Mouse (Mus musculus): ENCODE data around the gene Rnase2a. TPM values are rescaled to one million over a fixed set of nuclear protein-coding genes. Genes with fewer than 3 reads are reported as not detected.
"Not testable (repeated sequence)": the region's sequence is repeated elsewhere in the genome, so short reads cannot be mapped to it uniquely, and the experiment has no call there.

Rnase2a gene
- polyA plus RNA-seq, 1 experiment from 2014 or later = not detected

GRCm38 (mm10) chr14:51229657-51230056 lies 26.3 kb downstream of the Rnase2a start:
- H3K36me3 ChIP-seq (replicated peaks); H3K27me3 ChIP-seq (ENCODE audit: poor library complexity, severe bottlenecking); DNase-seq (ENCODE audit: extremely low spot score, low spot score); H3K9me3 ChIP-seq; H3K27ac ChIP-seq; H3K4me3 ChIP-seq; H3K4me1 ChIP-seq: not testable (repeated sequence)
- 60% methylated on average over 4 of the region's 4 CpGs for WGBS

- not testable (repeated sequence) for H3K36me3 ChIP-seq (replicated peaks); H3K9me3 ChIP-seq; H3K4me1 ChIP-seq; DNase-seq (ENCODE audit: extremely low spot score, low spot score); H3K4me3 ChIP-seq; H3K27me3 ChIP-seq (ENCODE audit: poor library complexity, severe bottlenecking); H3K27ac ChIP-seq
- 85% methylated on average over 3 of the region's 3 CpGs for WGBS
These were observed 35.8 kb downstream of the Rnase2a start for GRCm38 (mm10) chr14:51220075-51220474.

Other genes with a start within 250 kb of the Rnase2a start
- gene Rnase10, start 248.4 kb downstream of the Rnase2a start, polyA plus RNA-seq (2016; fragmentation: Nextera tagmentation; extraction: Ambion mirVana) = not detected in 2 replicates
- gene Rnase9, start 214.2 kb downstream of the Rnase2a start, polyA plus RNA-seq (2016; fragmentation: Nextera tagmentation; extraction: Ambion mirVana) = not detected in 2 replicates
- gene Rnase11, start 205.9 kb downstream of the Rnase2a start, polyA plus RNA-seq (2016; fragmentation: Nextera tagmentation; extraction: Ambion mirVana) = not detected in 2 replicates
- not detected in 2 replicates for gene Rnase12, start 198.5 kb downstream of the Rnase2a start, polyA plus RNA-seq (2016; fragmentation: Nextera tagmentation; extraction: Ambion mirVana)
- not detected in 2 replicates for gene Olfr750, start 181.7 kb downstream of the Rnase2a start, polyA plus RNA-seq (2016; fragmentation: Nextera tagmentation; extraction: Ambion mirVana)
- 6.6 and 6.8 TPM in 2 replicates for gene Rnase4, start 165.0 kb downstream of the Rnase2a start, polyA plus RNA-seq (2016; fragmentation: Nextera tagmentation; extraction: Ambion mirVana)
- 1.7 and 1.9 TPM in 2 replicates for gene Ang, start 165.0 kb downstream of the Rnase2a start, polyA plus RNA-seq (2016; fragmentation: Nextera tagmentation; extraction: Ambion mirVana)
- gene Eddm3b, start 141.7 kb downstream of the Rnase2a start, polyA plus RNA-seq (2016; fragmentation: Nextera tagmentation; extraction: Ambion mirVana) = 0.28 TPM in 1 of 2 replicates, not detected in the other
- gene Rnase6, start 132.2 kb downstream of the Rnase2a start, polyA plus RNA-seq (2016; fragmentation: Nextera tagmentation; extraction: Ambion mirVana) = 0.26 and 0.30 TPM in 2 replicates
- gene Rnase1, start 109.3 kb downstream of the Rnase2a start, polyA plus RNA-seq (2016; fragmentation: Nextera tagmentation; extraction: Ambion mirVana) = not detected in 2 replicates
- not detected in 2 replicates for gene Rnase2b, start 93.9 kb downstream of the Rnase2a start, polyA plus RNA-seq (2016; fragmentation: Nextera tagmentation; extraction: Ambion mirVana)
- gene Ang2, start 57.0 kb downstream of the Rnase2a start, polyA plus RNA-seq (2016; fragmentation: Nextera tagmentation; extraction: Ambion mirVana) = not detected in 2 replicates
- not detected in 2 replicates for gene Ear14, start 52.7 kb downstream of the Rnase2a start, polyA plus RNA-seq (2016; fragmentation: Nextera tagmentation; extraction: Ambion mirVana)
- gene Gm7247, start 105.6 kb upstream of the Rnase2a start, polyA plus RNA-seq (2016; fragmentation: Nextera tagmentation; extraction: Ambion mirVana) = not detected in 2 replicates
- gene Vmn2r88, start 154.7 kb upstream of the Rnase2a start, polyA plus RNA-seq (2016; fragmentation: Nextera tagmentation; extraction: Ambion mirVana) = not detected in 2 replicates
- not detected in 2 replicates for gene Vmn2r89, start 195.7 kb upstream of the Rnase2a start, polyA plus RNA-seq (2016; fragmentation: Nextera tagmentation; extraction: Ambion mirVana)